Mouse (Mus musculus): Measurements from ENCODE around the gene Ccdc154. TPM values are rescaled to one million over a fixed set of nuclear protein-coding genes. Genes with fewer than 3 reads are reported as not detected.

The Ccdc154 gene
- polyA plus RNA-seq, 1 experiment from 2014 or later = not detected

DNA sequence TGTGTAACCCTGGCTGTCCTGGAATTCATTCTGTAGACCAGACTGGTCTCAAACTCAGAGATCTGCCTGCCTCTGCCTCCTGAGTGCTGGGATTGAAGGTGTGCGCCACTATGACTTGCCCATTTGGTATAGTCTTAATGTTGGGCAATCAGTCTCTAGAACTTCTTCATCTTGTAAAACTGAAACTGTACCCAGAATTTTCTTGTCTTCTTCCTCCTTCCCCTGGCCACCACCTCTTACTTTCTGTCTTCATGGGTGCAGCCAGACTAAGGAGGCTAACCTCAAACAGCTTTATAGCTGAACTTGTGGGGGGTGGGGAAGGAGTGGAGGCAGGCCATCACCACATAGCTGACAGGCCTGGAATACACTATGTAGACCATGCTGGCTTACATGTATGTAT lies 23.5 kb upstream of the Ccdc154 start:
- WGBS = 100% methylated on average over 1 of the region's 1 CpGs
- Histone ChIP-seq H3K27ac (no peak overlapping the region), H3K27me3 (no peaks in the 10 kb centered on the region), H3K9ac (no peak overlapping the region), H3K9me3 (no peaks in the 10 kb centered on the region), H3K36me3 (peaks cover 25% of the 10 kb centered on the region), H3K4me3 (no peak overlapping the region), H3K4me1 (replicated peaks) (peaks cover 18% of the 10 kb centered on the region), H3K4me2 (no peak overlapping the region)
- no peak for ATAC-seq (ENCODE audit: low FRiP score)

DNA sequence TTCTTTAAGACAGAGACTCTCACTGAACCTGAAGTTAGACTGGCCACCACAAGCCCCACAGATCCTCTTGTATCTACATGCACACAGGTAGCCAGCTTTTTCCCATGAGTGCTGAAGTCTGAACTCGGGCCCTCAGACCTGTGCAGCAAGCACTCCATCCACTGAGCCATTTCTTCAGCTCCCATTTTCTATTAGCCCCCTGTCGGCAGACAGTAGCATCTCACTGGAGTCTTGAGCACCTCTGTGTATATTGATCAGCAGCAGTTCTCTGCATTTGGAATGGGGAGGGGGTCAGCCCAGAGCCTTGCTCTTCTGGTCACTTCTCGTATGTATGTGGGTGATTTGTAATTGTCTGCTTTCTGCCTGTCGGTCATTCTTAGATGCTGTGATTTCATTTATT lies 22.3 kb upstream of the Ccdc154 start:
- 77% methylated on average over 4 of the region's 4 CpGs for WGBS
- ATAC-seq (ENCODE audit: low FRiP score) = no peak
- H3K4me1 ChIP-seq (replicated peaks) = peaks cover 8% of the 10 kb centered on the region

DNA sequence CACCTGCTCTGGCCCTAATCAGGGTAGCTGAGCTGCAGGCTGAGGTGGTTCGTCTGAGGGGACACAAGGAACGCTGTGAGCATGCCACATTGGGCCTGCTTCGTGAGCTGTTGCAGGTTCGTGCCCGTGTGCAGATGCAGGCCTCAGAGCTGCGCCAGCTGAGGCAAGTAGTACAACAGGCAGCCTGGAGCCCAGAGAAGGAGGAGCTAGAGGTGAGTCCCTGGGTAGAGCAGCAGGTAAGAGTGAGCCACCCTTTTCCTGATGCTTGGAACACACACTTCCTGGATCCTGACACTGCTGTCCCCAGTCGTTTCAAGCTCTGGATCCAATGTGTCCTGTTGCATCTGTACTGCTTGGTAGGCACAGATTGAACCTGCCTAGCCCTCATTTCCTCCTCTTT lies 1.1 kb downstream of the Ccdc154 start:
- no peaks in the 10 kb centered on the region for H3K4me1 ChIP-seq (replicated peaks)
- H3K4me2 ChIP-seq = no peak overlapping the region
- no peaks in the 10 kb centered on the region for H3K27me3 ChIP-seq
- no peak overlapping the region for H3K27ac ChIP-seq
- peaks cover 43% of the 10 kb centered on the region for H3K36me3 ChIP-seq
- no peak for ATAC-seq (ENCODE audit: low FRiP score)
- WGBS = 73% methylated on average over 7 of the region's 7 CpGs
- no peak overlapping the region for H3K4me3 ChIP-seq
- H3K9me3 ChIP-seq = no peaks in the 10 kb centered on the region
- no peak overlapping the region for H3K9ac ChIP-seq

More for the DNA sequence above, 22.3 kb upstream of the Ccdc154 start:
- no peak overlapping the region for H3K27ac ChIP-seq
- no peaks in the 10 kb centered on the region for H3K9me3 ChIP-seq
- no peaks in the 10 kb centered on the region for H3K27me3 ChIP-seq
- no peak overlapping the region for H3K9ac ChIP-seq
- peaks cover 36% of the 10 kb centered on the region for H3K36me3 ChIP-seq
- H3K4me3 ChIP-seq = no peak overlapping the region
- H3K4me2 ChIP-seq = no peak overlapping the region

DNA sequence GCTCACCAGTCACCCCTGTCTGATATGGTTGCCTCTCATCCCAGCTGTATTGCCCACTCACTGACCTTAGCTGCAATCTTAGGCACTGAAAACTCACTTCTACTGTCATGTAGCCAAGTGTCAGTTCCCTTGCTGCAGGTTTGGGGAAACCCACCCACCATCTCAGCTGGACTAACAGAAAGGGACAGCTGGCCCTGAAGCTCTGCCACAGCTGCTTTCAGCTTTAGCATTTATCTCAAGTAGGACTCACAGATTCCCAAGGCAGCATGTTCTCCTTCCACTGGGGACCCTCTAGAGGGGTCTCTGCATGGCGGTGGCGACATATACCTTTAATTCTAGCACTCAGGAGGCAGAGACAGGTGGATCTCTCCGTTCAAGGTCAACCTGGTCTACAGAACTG lies 2.5 kb downstream of the Ccdc154 start:
- Histone ChIP-seq H3K9me3 (no peaks in the 10 kb centered on the region), H3K4me2 (no peak overlapping the region), H3K27me3 (no peaks in the 10 kb centered on the region), H3K4me3 (no peak overlapping the region), H3K27ac (no peak overlapping the region), H3K9ac (no peak overlapping the region), H3K36me3 (peaks cover 32% of the 10 kb centered on the region), H3K4me1 (replicated peaks) (no peaks in the 10 kb centered on the region)
- no peak for ATAC-seq (ENCODE audit: low FRiP score)
- WGBS = 93% methylated on average over 3 of the region's 3 CpGs

DNA sequence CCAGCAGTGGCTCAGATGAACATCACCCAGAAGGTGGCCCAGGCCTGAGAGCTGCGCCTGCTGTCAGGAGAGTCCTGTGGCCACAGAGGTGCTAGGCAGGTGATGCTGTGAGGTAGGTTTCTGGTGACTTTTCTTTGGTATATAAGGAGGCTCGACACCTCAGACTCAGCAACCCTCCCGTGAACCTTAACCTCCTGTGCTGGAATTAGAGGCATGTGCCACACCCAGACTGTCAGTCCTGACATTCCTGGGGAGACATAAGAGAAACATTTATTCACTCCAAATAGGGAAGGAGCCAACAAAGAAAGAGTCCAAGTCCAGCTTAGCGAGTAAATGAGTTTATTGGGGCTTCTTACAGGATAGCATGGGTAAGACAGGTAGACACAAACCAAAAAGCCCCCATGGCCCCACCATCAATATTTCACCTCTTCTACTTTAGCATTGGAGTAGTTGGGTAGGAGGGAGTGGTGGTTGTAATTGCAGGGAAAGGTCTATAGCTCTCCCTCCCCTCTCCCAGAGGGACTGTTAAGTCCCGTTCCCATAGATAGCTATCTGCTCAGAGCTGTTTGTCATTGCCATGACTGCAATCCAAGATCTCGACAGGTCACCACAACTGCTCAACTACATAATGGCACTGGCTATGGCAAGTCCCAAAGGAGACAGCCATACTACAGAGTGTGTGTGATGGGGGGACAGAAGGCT lies 3.9 kb downstream of the Ccdc154 start:
- H3K36me3 ChIP-seq = peaks cover 19% of the 10 kb centered on the region
- H3K4me2 ChIP-seq = no peak overlapping the region
- WGBS = 73% methylated on average over 6 of the region's 6 CpGs
- H3K27ac ChIP-seq = no peak overlapping the region
- no peak for ATAC-seq (ENCODE audit: low FRiP score)
- H3K27me3 ChIP-seq = no peaks in the 10 kb centered on the region
- no peak overlapping the region for H3K9ac ChIP-seq
- H3K4me1 ChIP-seq (replicated peaks) = no peaks in the 10 kb centered on the region
- no peaks in the 10 kb centered on the region for H3K9me3 ChIP-seq
- H3K4me3 ChIP-seq = no peak overlapping the region

DNA sequence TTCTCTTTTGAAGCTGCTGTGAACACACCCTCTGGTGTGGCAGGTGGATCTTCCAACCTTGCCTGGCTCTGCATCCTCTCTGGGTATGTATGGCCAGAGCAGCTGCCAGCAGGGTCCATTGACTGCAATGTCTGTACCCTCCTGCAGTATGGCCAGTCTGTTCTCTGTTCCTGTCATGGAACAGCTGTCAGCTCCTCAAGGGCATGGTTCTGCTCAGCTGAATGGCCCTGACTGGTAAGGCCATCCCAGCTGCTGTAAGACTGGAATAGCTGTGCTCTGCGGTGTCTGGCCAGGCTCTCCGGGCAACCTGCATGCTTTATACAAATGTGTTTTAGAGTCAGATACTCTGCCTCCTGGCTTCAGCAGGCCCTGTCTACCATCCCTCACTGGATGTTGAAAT lies 7.4 kb downstream of the Ccdc154 start:
- Histone ChIP-seq H3K4me3 (no peak overlapping the region), H3K4me1 (replicated peaks) (no peaks in the 10 kb centered on the region), H3K27me3 (0 out of 2 replicates have a peak, but pooled peaks cover 3% of the 10 kb centered on the region), H3K36me3 (no peaks in the 10 kb centered on the region), H3K27ac (no peak overlapping the region), H3K4me2 (no peak overlapping the region), H3K9ac (no peak overlapping the region), H3K9me3 (no peaks in the 10 kb centered on the region)
- WGBS = 95% methylated on average over 2 of the region's 2 CpGs
- no peak for ATAC-seq (ENCODE audit: low FRiP score)

DNA sequence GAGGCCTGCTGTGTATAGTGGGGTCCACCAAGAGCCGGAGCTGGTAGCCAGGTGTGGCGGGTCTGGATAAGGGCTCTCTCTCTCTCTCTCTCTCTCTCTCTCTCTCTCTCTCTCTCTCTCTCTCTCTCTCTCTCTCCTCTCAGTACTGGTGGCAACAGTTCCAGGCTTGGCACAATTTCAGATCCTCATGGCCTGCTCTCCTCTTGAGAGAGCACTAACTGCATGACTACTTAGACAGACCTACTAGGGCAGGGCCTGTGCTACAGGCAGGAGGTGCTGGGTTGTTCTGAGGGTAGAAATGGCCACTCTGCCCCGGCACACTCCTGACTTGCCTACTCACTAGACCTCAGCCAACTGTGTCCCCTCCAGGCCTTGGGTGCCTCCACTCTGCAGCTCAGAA lies 10.3 kb downstream of the Ccdc154 start:
- Histone ChIP-seq H3K9ac (no peak overlapping the region), H3K9me3 (no peaks in the 10 kb centered on the region), H3K4me1 (replicated peaks) (no peaks in the 10 kb centered on the region), H3K4me3 (no peak overlapping the region), H3K27me3 (peaks cover 15% of the 10 kb centered on the region), H3K27ac (no peak overlapping the region), H3K4me2 (no peak overlapping the region), H3K36me3 (no peaks in the 10 kb centered on the region)
- WGBS = 95% methylated on average over 3 of the region's 3 CpGs
- ATAC-seq (ENCODE audit: low FRiP score) = no peak

DNA sequence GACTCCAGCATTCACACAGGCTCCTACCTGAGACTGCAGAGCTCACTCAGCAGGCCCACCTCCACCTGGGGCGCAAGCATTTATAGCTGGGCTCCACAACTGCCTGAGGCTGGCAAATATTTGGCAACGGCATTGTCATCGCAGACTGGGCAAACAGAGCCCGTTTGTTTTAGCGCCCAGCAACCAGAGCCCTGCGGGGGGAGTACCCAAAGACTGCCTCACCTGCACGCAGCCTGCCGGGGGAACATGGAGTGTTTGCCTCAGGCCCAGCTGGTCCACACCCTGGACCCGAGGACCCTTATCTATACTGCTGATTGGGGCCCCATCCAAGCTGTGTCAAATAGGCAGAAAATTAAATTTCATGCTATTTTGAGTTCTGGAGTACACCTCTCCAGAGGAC lies 13.2 kb downstream of the Ccdc154 start, which contains the start of gene Gm38655:
Gene Gm38655, minus strand, starts transcription at position 61 of the 400 bp plus-strand sequence.
- ATAC-seq (ENCODE audit: low FRiP score) = no peak
- Histone ChIP-seq H3K4me2 (no peak within 1 kb of the TSS), H3K27ac (no peak within 1 kb of the TSS), H3K4me1 (replicated peaks) (no peaks in the 10 kb centered on the region), H3K36me3 (no peaks in the 10 kb centered on the region), H3K4me3 (no peak within 1 kb of the TSS), H3K9ac (peak within 1 kb of the TSS; percentile 13; the same call in 1 of the 2 replicates), H3K9me3 (no peaks in the 10 kb centered on the region), H3K27me3 (peaks cover 31% of the 10 kb centered on the region)
- WGBS = 67% methylated on average over 9 of the region's 9 CpGs

DNA sequence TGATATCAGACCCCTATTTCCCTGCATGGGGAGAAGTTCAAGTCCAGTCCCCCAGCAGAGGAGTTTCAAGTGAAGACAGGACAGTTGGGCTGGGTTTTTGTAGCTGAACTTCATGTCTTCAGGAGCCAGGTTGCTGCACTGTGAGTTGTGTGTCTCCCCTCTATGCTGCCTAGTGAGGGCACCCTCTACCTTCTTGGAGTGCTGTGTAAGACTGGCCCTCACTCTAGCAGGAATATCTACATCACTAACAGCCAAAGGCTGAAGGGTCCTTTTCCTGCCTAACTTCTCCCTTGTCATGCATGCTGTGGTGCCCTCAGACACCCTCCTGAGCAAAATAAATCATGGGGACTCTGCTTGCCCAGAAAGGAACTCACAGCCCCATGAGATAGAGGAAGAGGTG lies 21.0 kb downstream of the Ccdc154 start:
- no peaks in the 10 kb centered on the region for H3K36me3 ChIP-seq
- peak overlapping the region; percentile 93 for H3K9ac ChIP-seq
- H3K27ac ChIP-seq = peak overlapping the region; percentile 96; the same call in 1 of the 2 replicates
- H3K4me1 ChIP-seq (replicated peaks) = peaks cover 28% of the 10 kb centered on the region
- H3K27me3 ChIP-seq = peaks cover 25% of the 10 kb centered on the region
- no peak for ATAC-seq (ENCODE audit: low FRiP score)
- H3K9me3 ChIP-seq = no peaks in the 10 kb centered on the region
- peak overlapping the region; percentile 100 for H3K4me2 ChIP-seq
- peak overlapping the region; percentile 92 for H3K4me3 ChIP-seq

DNA sequence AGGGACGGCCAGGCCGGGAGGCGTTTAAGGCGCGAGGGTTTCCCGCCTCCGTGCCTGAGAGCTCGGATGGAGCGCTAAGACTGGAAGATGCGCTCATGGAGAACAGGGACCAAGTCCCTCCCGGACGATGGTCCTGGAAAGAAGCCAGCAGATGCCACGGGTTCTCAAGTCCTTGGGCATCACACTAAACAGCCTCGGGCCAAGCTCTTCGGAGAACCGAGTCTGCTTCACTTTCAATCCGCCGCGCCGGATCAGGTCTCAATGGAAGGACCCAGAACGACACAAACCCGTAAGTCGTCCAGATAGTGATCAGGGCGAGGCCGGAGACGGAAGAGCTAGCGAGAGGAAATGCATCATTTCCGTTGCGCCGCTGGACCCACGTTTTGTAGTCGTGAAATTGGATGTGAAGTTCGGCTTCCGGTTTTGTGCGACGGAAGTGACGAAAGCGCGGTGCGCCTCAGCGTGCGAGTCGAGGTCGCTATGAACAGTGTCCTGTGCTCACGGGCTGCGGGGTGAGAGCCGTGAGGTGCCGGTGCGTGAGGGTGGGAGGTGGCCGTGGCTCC lies 21.9 kb downstream of the Ccdc154 start, which contains the start of gene BC003965:
Gene BC003965, plus strand, starts transcription at position 426 of the 563 bp plus-strand sequence.
- Histone ChIP-seq H3K9me3 (no peaks in the 10 kb centered on the region), H3K4me1 (replicated peaks) (peaks cover 31% of the 10 kb centered on the region), H3K9ac (peak within 1 kb of the TSS; percentile 93), H3K27me3 (peaks cover 22% of the 10 kb centered on the region), H3K36me3 (no peaks in the 10 kb centered on the region), H3K4me2 (peak within 1 kb of the TSS; percentile 100), H3K4me3 (peak within 1 kb of the TSS; percentile 92), H3K27ac (peak within 1 kb of the TSS; percentile 96)
- ATAC-seq (ENCODE audit: low FRiP score) = peak; percentile 87
- under 1% methylated on average over 50 of the region's 50 CpGs for WGBS

DNA sequence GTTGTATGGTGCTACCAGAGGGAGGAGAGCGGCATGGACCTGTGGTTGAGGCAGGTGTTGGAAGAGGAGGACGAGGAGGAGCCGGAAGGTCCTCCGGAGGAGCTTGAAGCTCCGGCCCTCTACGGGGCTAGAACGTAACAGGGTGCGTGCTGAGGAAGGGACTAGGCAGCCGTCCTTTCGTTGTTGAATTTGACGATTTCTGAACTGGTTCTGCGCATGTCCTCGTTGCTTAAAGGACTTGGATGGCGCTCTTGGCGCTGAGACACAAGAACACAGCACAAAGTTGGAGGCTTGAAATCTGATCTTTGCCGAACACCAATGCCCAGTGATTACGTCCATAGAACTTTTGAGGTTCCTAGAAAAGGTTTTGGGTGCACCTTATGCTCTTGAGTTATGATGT lies 22.7 kb downstream of the Ccdc154 start:
- ATAC-seq (ENCODE audit: low FRiP score) = no peak; the same call in 1 of the 2 replicates
- Histone ChIP-seq H3K27ac (peak overlapping the region; percentile 60), H3K9ac (peak overlapping the region; percentile 89), H3K4me3 (peak overlapping the region; percentile 92), H3K4me2 (peak overlapping the region; percentile 100), H3K4me1 (replicated peaks) (peaks cover 38% of the 10 kb centered on the region), H3K27me3 (peaks cover 20% of the 10 kb centered on the region), H3K36me3 (no peaks in the 10 kb centered on the region), H3K9me3 (no peaks in the 10 kb centered on the region)
- 7% methylated on average over 17 of the region's 17 CpGs for WGBS

DNA sequence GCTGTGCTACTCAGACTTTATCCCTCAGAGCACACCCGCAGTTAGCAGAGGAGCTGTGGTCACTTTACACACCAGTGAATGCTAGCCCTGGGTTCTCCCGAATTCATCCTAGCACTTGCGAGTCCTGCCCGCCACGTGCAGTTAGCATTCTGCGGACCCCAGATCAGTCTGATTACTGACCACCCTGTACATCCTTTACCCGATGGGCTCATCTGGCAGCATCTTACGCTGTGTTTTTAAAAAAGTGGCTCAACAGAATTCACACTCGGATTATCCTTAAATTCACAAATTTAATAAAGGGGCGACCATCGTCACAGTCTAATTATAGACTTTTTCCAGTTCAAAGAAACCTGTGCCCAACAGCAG lies 25.5 kb downstream of the Ccdc154 start:
- Histone ChIP-seq H3K4me1 (replicated peaks) (peaks cover 44% of the 10 kb centered on the region), H3K4me3 (peak overlapping the region; percentile 98), H3K27ac (0 out of 2 replicates have a peak overlapping the region, but pooled peaks have one; percentile 80), H3K4me2 (peak overlapping the region; percentile 95), H3K9me3 (no peaks in the 10 kb centered on the region), H3K27me3 (peaks cover 2% of the 10 kb centered on the region; the same call in 1 of the 2 replicates), H3K9ac (peak overlapping the region; percentile 95), H3K36me3 (peaks cover 12% of the 10 kb centered on the region)
- WGBS = 5% methylated on average over 11 of the region's 11 CpGs
- no peak for ATAC-seq (ENCODE audit: low FRiP score)
